Mouse (Mus musculus) stomach, embryonic 15.5 days (tissue): ENCODE data around the gene Prkcg. TPM values are rescaled to one million over a fixed set of nuclear protein-coding genes. Genes with fewer than 3 reads are reported as not detected.

Source experiments
- ATAC-seq: fragments of 200-750 bp; cut with Nextera tagmentation; 2 replicates; pipeline ENCODE4 v1.8.0; 2017; ENCODE audit warnings: low read depth, moderate number of reproducible peaks, moderate TSS enrichment; ENCODE audit not compliant: insufficient read depth, low FRiP score
- H3K27ac ChIP-seq: fragments of 300-500 bp; sonication (generic); 2 replicates; pipeline ENCODE4 v1.5.1; 2015; ENCODE audit warnings: mild to moderate bottlenecking, inconsistent platforms
- H3K27me3 ChIP-seq: fragments of 300-500 bp; sonication (generic); replicated peaks from 2 replicates; pipeline ENCODE4 v1.6.1; 2015; ENCODE audit warnings: inconsistent platforms
- H3K36me3 ChIP-seq: fragments of 300-500 bp; sonication (generic); 2 replicates; pipeline ENCODE4 v1.6.1; 2015; ENCODE audit warnings: inconsistent platforms
- H3K4me1 ChIP-seq: fragments of 300-500 bp; sonication (generic); 2 replicates; pipeline ENCODE4 v1.6.1; 2015; ENCODE audit warnings: inconsistent platforms
- H3K4me2 ChIP-seq: fragments of 300-500 bp; sonication (generic); 2 replicates; pipeline ENCODE4 v1.6.1; 2015; ENCODE audit warnings: mild to moderate bottlenecking, inconsistent platforms
- H3K4me3 ChIP-seq: fragments of 300-500 bp; sonication (generic); replicated peaks from 2 replicates; pipeline ENCODE4 v1.5.1; 2015; ENCODE audit warnings: inconsistent platforms
- H3K9ac ChIP-seq: fragments of 300-500 bp; sonication (generic); 2 replicates; pipeline ENCODE4 v1.6.1; 2015; ENCODE audit warnings: inconsistent platforms
- H3K9me3 ChIP-seq: fragments of 300-500 bp; sonication (generic); 2 replicates; pipeline ENCODE4 v1.6.1; 2016; ENCODE audit warnings: inconsistent platforms
- WGBS: fragments of 180-500 bp; shearing (Covaris S2); methylation state at CpG from one replicate; pipeline ENCODE4 v1.1.7; 2015; 5-methylcytosine and 5-hydroxymethylcytosine counted together
- polyA plus RNA-seq: library from polyadenylated mRNA; unstranded; fragments of >200 nt; fragmentation: Nextera tagmentation; extraction: Ambion mirVana; gene quantifications from 2 replicates; pipeline ENCODE4 v1.2.1, GENCODE M21; 2015

Prkcg gene
- polyA plus RNA-seq, 1 experiment from 2014 or later, result 0.40 TPM

DNA sequence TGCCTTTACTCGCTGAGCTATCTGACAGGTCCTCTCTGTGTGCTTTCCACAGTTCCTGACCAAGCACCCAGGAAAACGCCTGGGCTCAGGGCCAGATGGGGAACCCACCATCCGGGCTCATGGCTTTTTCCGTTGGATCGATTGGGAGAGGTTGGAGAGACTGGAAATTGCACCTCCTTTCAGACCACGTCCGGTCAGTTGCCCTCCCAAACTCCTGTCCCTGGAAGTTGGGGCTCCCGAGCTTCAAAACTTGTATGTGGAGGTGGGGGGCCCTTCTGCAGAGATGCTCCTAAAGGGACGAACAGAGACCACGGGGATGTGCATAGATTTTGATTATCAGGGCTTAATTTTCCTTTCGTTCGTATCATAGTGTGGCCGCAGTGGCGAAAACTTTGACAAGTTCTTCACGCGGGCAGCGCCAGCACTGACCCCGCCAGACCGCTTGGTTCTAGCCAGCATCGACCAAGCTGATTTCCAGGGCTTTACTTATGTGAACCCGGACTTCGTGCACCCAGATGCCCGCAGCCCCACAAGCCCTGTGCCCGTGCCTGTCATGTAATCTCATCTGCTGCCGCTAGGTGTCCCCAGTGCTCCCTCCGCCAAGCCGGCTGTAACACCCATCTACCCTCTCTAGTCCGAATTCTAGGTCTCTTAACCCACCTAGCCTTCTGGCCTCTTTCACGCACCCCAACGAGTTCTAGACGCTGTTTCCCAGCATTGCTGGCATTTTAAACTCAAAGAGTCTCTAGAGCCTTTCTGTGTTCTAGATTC, 41.0 kb downstream of the Prkcg start:
- ATAC-seq, result no peak
- no peak overlapping the region for H3K27ac ChIP-seq
- 18% methylated on average over 31 of the region's 31 CpGs for WGBS
- H3K4me1 ChIP-seq, result peaks cover 6% of the 10 kb centered on the region; the same call in 1 of the 2 replicates
- H3K36me3 ChIP-seq, result no peaks in the 10 kb centered on the region
- no peaks in the 10 kb centered on the region for H3K9me3 ChIP-seq
- H3K4me3 ChIP-seq, result peak overlapping the region; percentile 15; the same call in 1 of the 2 replicates
- peak overlapping the region; percentile 39 for H3K4me2 ChIP-seq
- H3K9ac ChIP-seq, result no peak overlapping the region
- 0 out of 2 replicates have a peak, but pooled peaks cover 4% of the 10 kb centered on the region for H3K27me3 ChIP-seq

DNA sequence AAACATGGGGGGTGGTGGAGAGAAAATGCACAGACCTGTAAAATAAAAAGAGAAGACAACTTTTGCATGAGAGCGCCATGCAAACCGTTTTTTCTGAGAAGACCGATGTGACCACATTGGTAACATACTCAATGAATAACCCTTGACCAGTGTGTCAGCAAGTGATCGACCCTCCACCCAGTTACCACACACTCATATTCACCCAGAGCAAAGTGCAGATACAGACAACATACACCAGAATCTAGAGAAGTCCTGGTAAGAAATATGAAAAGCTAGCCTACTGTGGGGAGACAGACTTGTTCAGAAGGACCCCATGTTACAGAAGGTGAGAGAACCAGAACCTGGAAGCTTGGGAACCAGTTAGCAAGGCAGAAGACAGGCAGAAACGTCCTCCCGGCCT, 42.2 kb downstream of the Prkcg start:
- Histone ChIP-seq H3K36me3 (no peaks in the 10 kb centered on the region), H3K9me3 (no peaks in the 10 kb centered on the region), H3K27ac (peak overlapping the region; percentile 80; the same call in 1 of the 2 replicates), H3K4me2 (peak overlapping the region; percentile 55), H3K27me3 (0 out of 2 replicates have a peak, but pooled peaks cover 4% of the 10 kb centered on the region), H3K4me3 (peak overlapping the region; percentile 56), H3K4me1 (peaks cover 6% of the 10 kb centered on the region; the same call in 1 of the 2 replicates), H3K9ac (no peak overlapping the region)
- ATAC-seq, result no peak
- 44% methylated on average over 6 of the region's 6 CpGs for WGBS

DNA sequence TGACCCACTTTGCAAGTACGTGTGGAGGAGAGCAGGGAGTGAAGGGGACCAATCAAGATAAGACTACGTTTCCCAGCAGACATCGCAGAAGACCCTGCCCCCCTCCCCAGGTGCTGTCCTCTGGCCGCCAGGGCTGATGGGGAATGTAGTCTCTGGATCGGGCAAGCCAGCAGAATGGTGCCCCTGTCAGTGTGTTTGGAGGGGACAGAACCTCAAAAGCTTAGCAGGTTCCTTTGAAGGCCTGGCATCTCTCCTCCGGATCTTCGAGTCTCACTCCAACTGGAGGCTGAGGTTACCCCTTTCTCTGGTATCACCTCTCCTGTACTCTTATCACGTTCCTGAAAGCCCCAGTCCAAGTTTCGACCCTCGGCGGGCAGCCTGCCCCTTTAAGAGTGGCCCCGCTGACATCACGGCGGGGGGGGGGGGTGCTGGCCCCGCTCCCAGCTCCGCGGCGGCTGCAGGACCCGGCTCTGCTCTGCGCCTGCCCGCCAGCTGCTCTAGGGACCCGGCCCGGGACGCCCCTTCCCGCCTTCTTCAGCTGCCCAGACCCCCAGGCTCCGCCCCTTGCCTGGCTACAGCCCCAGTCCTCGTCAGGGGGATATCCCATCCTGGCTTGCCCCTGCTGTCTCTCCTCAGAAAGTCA, 42.7 kb downstream of the Prkcg start:
- peak overlapping the region; percentile 55 for H3K4me2 ChIP-seq
- H3K4me1 ChIP-seq, result peaks cover 6% of the 10 kb centered on the region; the same call in 1 of the 2 replicates
- H3K27me3 ChIP-seq, result 0 out of 2 replicates have a peak, but pooled peaks cover 4% of the 10 kb centered on the region
- no peak overlapping the region for H3K9ac ChIP-seq
- no peaks in the 10 kb centered on the region for H3K9me3 ChIP-seq
- under 1% methylated on average over 27 of the region's 27 CpGs for WGBS
- peak overlapping the region; percentile 56 for H3K4me3 ChIP-seq
- peak; percentile 90 for ATAC-seq
- peak overlapping the region; percentile 80 for H3K27ac ChIP-seq
- H3K36me3 ChIP-seq, result no peaks in the 10 kb centered on the region

DNA sequence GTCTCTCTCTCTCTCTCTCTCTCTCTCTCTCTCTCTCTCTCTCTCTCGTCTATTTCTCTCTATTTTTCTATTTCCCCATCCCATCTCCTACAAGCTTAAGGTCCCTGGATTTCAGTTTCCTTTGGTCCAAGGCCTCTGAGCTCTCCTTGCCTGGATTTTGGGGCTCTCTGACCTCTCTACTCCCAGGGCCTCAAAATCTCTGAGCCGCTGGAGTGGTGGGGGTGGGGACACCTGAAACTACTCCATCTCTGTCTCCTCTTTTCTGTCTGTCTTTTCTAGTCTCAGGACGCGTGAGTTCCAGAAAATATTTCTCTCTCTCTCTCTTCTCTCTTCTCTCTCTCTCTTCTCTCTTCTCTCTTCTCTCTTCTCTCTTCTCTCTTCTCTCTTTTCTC, 43.2 kb downstream of the Prkcg start:
- Histone ChIP-seq H3K36me3 (no peaks in the 10 kb centered on the region), H3K4me1 (peaks cover 6% of the 10 kb centered on the region; the same call in 1 of the 2 replicates), H3K27me3 (0 out of 2 replicates have a peak, but pooled peaks cover 4% of the 10 kb centered on the region), H3K4me2 (peak overlapping the region; percentile 55), H3K9me3 (no peaks in the 10 kb centered on the region), H3K9ac (no peak overlapping the region), H3K27ac (peak overlapping the region; percentile 80), H3K4me3 (peak overlapping the region; percentile 56)
- WGBS, result 0% methylated on average over 4 of the region's 4 CpGs
- no peak for ATAC-seq

DNA sequence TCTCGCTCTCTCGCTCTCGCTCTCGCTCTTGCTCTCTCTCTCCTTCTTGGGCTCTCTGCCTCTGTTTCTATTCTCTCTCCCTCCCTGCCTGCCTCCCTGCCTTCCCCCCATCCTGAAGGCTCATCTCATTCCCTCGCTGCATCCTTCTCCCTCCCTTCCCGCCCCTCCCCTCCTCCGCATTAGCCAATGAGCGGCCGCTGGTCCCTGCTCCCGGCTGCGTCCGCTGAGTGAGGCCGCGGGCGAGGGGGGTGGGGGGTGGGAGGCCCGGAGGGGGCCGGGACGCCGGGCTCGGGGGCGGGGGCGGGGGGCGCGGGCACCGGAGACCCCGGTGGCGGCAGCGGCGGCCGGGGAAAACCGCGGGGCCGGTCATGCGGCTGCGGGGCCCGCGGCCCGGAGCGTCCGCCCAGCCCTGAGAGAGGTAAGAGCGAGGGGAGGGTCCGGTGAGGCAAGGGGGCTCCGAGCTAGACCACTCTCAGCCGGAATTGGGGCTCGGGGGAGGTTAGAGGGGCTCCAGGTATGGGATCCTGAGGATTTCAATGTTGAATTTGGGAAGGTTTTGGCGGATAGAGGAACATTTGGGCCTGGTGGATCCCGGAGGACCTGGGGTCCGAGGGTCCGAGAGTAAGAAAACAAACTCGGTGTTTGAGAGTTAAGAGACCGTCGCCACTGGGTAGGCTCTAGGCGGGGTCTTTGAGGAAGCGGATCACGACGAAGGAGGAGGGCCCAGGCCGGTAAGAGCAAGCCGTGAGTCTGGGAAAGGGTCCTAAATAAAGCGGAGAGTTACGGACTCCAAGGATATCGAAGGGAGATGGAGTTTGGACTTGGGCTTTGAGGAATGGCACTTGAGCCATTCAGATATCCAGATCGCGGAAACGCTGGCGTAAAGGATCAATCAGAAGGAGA, 43.9 kb downstream of the Prkcg start, which contains the start of gene Cacng7:
Cacng7 (plus strand) TSS at position 337 of the 903 bp plus-strand sequence.
- Histone ChIP-seq H3K4me1 (peaks cover 6% of the 10 kb centered on the region; the same call in 1 of the 2 replicates), H3K4me3 (peak within 1 kb of the TSS; percentile 56), H3K36me3 (no peaks in the 10 kb centered on the region), H3K9me3 (no peaks in the 10 kb centered on the region), H3K9ac (peak within 1 kb of the TSS; percentile 34; the same call in 1 of the 2 replicates), H3K27ac (peak within 1 kb of the TSS; percentile 80), H3K27me3 (0 out of 2 replicates have a peak, but pooled peaks cover 4% of the 10 kb centered on the region), H3K4me2 (peak within 1 kb of the TSS; percentile 55)
- 1% methylated on average over 65 of the region's 65 CpGs for WGBS
- peak; percentile 57 for ATAC-seq

DNA sequence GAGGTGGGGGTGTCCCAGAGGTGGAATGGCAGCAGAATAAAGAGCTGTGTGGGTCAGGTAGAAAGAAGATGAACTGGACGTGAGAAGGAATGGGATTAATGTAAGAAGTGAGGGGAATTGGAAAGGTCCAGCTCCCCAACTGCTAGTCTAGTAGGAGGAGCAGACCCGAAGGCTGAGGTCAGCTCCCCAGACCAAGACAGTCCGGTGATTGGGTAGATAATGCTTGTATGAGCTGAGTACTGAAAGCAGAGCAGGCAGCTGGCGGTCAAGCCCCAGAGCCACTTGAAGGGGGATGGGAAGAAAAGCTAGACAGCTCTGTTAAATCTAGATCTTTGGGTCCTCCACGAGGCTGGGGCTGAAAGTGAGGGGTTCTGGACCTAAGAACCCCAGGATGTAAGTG, 44.6 kb downstream of the Prkcg start:
- Histone ChIP-seq H3K9me3 (no peaks in the 10 kb centered on the region), H3K4me3 (peak overlapping the region; percentile 56), H3K36me3 (no peaks in the 10 kb centered on the region), H3K4me1 (peaks cover 6% of the 10 kb centered on the region; the same call in 1 of the 2 replicates), H3K27ac (peak overlapping the region; percentile 80), H3K27me3 (0 out of 2 replicates have a peak, but pooled peaks cover 4% of the 10 kb centered on the region), H3K9ac (peak overlapping the region; percentile 34; the same call in 1 of the 2 replicates), H3K4me2 (peak overlapping the region; percentile 55)
- 12% methylated on average over 5 of the region's 5 CpGs for WGBS
- no peak for ATAC-seq

DNA sequence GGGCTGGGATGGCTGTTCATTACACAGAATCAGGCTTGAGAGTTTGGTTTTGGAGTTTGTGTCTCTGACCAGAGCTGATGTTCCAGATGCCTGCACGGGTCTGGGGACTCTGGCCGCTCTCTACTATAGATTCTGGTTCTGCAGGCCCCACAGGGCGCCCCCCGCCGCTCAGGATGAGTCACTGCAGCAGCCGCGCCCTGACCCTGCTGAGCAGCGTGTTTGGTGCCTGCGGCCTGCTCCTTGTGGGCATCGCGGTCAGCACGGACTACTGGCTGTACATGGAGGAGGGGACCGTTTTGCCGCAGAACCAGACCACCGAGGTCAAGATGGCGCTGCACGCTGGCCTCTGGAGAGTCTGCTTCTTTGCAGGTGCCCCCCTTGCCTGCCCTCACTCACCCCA, 47.4 kb downstream of the Prkcg start:
- no peak overlapping the region for H3K27ac ChIP-seq
- H3K9ac ChIP-seq, result no peak overlapping the region
- no peaks in the 10 kb centered on the region for H3K9me3 ChIP-seq
- no peaks in the 10 kb centered on the region for H3K36me3 ChIP-seq
- H3K4me3 ChIP-seq, result no peak overlapping the region
- ATAC-seq, result no peak
- no peaks in the 10 kb centered on the region for H3K4me1 ChIP-seq
- WGBS, result 63% methylated on average over 17 of the region's 17 CpGs
- no peak overlapping the region for H3K4me2 ChIP-seq
- no peaks in the 10 kb centered on the region for H3K27me3 ChIP-seq

DNA sequence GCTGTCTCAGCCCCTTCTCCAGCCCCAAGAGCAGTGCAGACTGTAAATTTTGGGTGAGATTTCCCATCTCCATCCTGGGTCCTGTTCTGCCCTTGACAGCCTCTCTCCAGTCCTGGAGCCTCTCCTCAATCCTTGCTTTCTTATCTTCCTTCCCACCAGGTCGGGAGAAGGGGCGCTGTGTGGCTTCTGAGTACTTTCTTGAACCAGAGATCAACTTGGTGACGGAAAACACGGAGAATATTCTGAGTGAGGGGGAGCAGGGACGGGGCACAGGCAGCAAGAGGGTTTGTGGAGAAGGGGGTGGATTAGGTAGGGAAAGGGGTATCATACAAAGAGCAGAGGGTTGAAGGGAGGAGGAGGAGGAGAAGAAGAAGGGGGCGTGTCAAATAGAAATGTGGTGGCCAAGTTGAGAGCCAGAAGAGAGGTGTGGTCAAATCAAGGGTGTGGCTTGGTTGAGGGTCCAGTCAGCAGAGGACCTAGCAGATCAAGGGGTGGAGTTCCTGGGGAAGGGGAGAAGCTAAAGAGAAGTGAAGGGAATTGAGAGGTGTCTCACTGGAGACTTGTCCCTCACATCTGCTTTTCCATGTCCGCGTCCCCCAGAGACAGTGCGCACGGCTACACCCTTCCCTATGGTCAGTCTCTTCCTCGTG, 49.4 kb downstream of the Prkcg start:
- H3K4me2 ChIP-seq, result no peak overlapping the region
- no peaks in the 10 kb centered on the region for H3K36me3 ChIP-seq
- 66% methylated on average over 11 of the region's 11 CpGs for WGBS
- no peak overlapping the region for H3K9ac ChIP-seq
- H3K27me3 ChIP-seq, result no peaks in the 10 kb centered on the region
- H3K9me3 ChIP-seq, result no peaks in the 10 kb centered on the region
- no peaks in the 10 kb centered on the region for H3K4me1 ChIP-seq
- no peak overlapping the region for H3K27ac ChIP-seq
- no peak for ATAC-seq
- H3K4me3 ChIP-seq, result no peak overlapping the region

DNA sequence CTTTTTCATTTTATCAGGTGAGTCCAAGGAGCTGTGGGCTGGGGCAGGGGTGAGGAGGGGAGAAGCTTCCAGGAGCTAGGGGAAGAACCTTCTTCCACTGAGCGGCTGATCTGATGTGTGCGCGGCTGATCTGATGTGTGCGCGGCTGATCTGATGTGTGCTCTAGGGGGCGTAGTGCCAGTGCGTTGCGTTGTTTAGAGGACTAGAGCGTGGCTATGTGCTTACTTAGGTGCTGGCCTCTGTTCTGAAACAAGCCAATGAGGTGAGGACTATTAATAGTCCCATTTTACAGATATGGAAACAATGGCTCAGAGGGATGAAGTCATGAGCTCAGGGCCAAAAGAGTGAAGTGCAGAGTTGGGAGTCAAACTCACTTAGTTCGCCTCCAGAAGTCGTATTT, 50.0 kb downstream of the Prkcg start:
- H3K9ac ChIP-seq, result no peak overlapping the region
- no peaks in the 10 kb centered on the region for H3K9me3 ChIP-seq
- H3K27me3 ChIP-seq, result no peaks in the 10 kb centered on the region
- no peak overlapping the region for H3K27ac ChIP-seq
- no peaks in the 10 kb centered on the region for H3K36me3 ChIP-seq
- WGBS, result 85% methylated on average over 11 of the region's 11 CpGs
- no peak for ATAC-seq
- H3K4me1 ChIP-seq, result no peaks in the 10 kb centered on the region
- H3K4me3 ChIP-seq, result no peak overlapping the region
- no peak overlapping the region for H3K4me2 ChIP-seq

DNA sequence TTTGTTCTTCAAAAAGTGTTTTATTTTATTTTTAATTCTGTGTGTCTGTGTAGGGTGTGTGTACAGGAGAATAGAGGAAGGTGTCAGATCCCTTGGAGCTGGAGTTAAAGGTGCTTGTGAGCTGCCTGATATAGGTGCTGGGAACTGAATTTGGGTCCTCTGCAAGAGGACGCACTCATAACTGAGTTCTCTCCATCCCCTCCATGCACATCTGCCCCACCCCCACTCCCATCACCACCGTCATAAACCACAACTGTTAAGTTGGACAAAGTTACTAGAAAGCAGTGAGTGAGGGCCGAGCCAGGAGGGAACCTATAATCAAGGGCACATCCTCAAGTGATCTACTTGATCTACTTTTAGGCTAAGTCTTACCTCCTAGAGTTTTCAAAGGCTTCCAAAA, 54.9 kb downstream of the Prkcg start:
- H3K9me3 ChIP-seq, result no peaks in the 10 kb centered on the region
- no peaks in the 10 kb centered on the region for H3K36me3 ChIP-seq
- no peak overlapping the region for H3K4me2 ChIP-seq
- H3K4me1 ChIP-seq, result no peaks in the 10 kb centered on the region
- 79% methylated on average over 3 of the region's 3 CpGs for WGBS
- no peak for ATAC-seq
- H3K4me3 ChIP-seq, result no peak overlapping the region
- H3K27me3 ChIP-seq, result no peaks in the 10 kb centered on the region
- no peak overlapping the region for H3K9ac ChIP-seq
- no peak overlapping the region for H3K27ac ChIP-seq

DNA sequence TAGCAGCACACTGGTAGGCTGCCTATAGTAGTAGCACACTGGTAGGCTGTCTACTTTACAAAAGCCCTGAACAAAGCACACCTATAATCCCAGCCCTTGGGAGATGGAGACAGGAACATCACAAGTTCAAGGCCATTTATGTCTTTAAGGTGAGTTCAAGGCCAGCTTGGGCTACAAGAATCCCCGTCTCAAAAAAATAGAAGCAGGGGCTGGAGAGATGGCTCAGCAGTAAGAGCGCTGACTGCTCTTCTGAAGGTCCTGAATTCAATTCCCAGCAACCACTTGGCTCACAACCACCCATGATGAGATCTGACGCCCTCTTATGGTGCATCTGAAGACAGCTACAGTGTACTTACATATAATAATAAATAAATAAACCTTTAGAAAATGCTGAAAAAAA, 56.3 kb downstream of the Prkcg start:
- H3K36me3 ChIP-seq, result 0 out of 2 replicates have a peak, but pooled peaks cover 4% of the 10 kb centered on the region
- H3K27me3 ChIP-seq, result no peaks in the 10 kb centered on the region
- 92% methylated on average over 3 of the region's 3 CpGs for WGBS
- H3K4me1 ChIP-seq, result no peaks in the 10 kb centered on the region
- no peak overlapping the region for H3K9ac ChIP-seq
- H3K4me2 ChIP-seq, result no peak overlapping the region
- H3K9me3 ChIP-seq, result no peaks in the 10 kb centered on the region
- no peak overlapping the region for H3K27ac ChIP-seq
- no peak overlapping the region for H3K4me3 ChIP-seq
- ATAC-seq, result no peak
